Mouse (Mus musculus) lung, embryonic 15.5 days (tissue): ENCODE measurements at regions not wholly inside any gene's neighbourhood (a gene's known extent, or its start where the extent isn't known, plus 50 kb on each side); places are given as distances from the start of the nearest gene placed in this dataset.

Experiments
- ATAC-seq: fragments of 200-750 bp; cut with Nextera tagmentation; 2 replicates; pipeline ENCODE4 v1.8.0; 2017; ENCODE audit warnings: moderate number of reproducible peaks, borderline replicate concordance; ENCODE audit not compliant: low FRiP score, low TSS enrichment; ENCODE audit errors: extremely low read depth
- H3K27ac ChIP-seq: fragments of 300-500 bp; sonication (generic); 2 replicates; pipeline ENCODE4 v1.5.1; 2015; ENCODE audit warnings: moderate library complexity, mild to moderate bottlenecking, inconsistent platforms
- H3K27me3 ChIP-seq: fragments of 300-500 bp; sonication (generic); 2 replicates; pipeline ENCODE4 v1.6.1; 2015; ENCODE audit warnings: inconsistent platforms
- H3K36me3 ChIP-seq: fragments of 300-500 bp; sonication (generic); 2 replicates; pipeline ENCODE4 v1.6.1; 2015; ENCODE audit warnings: inconsistent platforms
- H3K4me1 ChIP-seq: fragments of 300-500 bp; sonication (generic); 2 replicates; pipeline ENCODE4 v1.6.1; 2015; ENCODE audit warnings: inconsistent platforms
- H3K4me2 ChIP-seq: fragments of 300-500 bp; sonication (generic); 2 replicates; pipeline ENCODE4 v1.6.1; 2015; ENCODE audit warnings: inconsistent platforms, mild to moderate bottlenecking, moderate library complexity
- H3K4me3 ChIP-seq: fragments of 300-500 bp; sonication (generic); 2 replicates; pipeline ENCODE4 v1.5.1; 2015; ENCODE audit warnings: mild to moderate bottlenecking, inconsistent platforms
- H3K9ac ChIP-seq: fragments of 300-500 bp; sonication (generic); 2 replicates; pipeline ENCODE4 v1.6.1; 2015; ENCODE audit warnings: inconsistent platforms
- H3K9me3 ChIP-seq: fragments of 300-500 bp; sonication (generic); 2 replicates; pipeline ENCODE4 v1.6.1; 2016; ENCODE audit warnings: inconsistent platforms
- WGBS: fragments of 180-500 bp; shearing (Covaris S2); methylation state at CpG from one replicate; pipeline ENCODE4 v1.1.7; 2015; 5-methylcytosine and 5-hydroxymethylcytosine counted together

DNA sequence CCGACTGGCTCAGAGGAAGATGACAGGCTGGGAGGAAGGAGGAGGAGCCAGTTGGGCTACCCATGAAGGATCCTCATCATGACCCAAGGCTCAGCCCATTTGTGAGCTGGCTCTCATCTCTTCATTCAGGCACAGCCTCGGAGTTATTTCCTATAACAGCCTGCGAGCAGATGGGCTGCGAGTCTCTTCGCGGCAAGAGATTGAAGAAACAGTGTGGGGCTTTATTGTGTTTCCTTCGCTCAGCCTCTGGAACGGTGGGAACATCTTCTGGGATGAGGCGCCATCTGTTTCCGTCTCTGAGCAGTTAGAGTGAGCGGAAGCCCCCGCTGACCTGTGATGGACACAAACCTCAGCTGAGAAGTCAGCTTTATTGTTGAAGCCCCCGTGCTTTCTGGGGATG lies 213.6 kb upstream of the Kcnab2 start:
- ATAC-seq = no peak
- Histone ChIP-seq H3K4me3 (no peak overlapping the region), H3K27me3 (no peaks in the 10 kb centered on the region), H3K9ac (no peak overlapping the region), H3K9me3 (no peaks in the 10 kb centered on the region), H3K4me1 (no peaks in the 10 kb centered on the region), H3K27ac (no peak overlapping the region), H3K4me2 (no peak overlapping the region), H3K36me3 (no peaks in the 10 kb centered on the region)
- 79% methylated on average over 13 of the region's 13 CpGs for WGBS

DNA sequence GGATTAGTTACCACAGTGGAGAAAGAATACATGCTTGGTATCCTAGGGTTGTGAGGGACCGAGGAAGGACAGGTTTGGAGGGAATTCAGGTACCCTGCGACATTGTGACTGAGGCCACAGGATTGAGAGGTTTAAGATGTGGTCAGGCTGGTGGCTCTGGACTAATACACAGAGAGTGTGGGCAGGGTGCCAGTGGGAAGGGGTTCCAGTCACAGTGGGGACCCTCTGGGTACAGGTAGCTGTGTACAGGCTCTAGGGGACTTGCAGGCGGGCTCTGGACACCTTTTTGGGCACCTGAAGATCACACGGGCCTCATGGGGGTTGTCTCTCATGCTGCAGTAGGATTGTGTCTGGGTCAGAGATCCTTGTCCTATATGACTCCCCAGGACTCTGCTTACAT lies 213.1 kb upstream of the Kcnab2 start:
- 72% methylated on average over 4 of the region's 4 CpGs for WGBS
- H3K9ac ChIP-seq = no peak overlapping the region
- no peak overlapping the region for H3K4me2 ChIP-seq

DNA sequence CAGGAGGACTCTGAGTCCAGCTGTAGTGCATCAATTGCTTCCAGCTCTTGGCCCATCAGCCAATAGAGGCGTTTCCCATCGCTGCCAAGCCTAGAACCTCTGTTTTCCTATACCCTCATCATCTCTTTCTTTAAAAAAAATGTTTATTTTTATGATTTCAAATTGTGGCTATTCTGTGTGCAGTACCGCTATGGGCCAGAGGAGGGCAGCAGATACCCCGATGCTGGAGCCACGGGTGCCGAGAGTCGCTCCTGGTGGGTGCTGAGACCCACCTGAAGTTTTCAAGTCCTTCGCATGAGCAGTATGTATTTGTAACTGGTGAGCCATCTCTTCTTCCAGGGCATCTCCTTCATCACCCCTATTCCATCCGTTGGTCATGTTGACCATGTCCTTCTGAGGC lies 212.2 kb upstream of the Kcnab2 start:
- Histone ChIP-seq H3K27me3 (no peaks in the 10 kb centered on the region), H3K36me3 (no peaks in the 10 kb centered on the region), H3K4me2 (no peak overlapping the region), H3K27ac (no peak overlapping the region), H3K4me1 (no peaks in the 10 kb centered on the region), H3K9ac (no peak overlapping the region), H3K4me3 (no peak overlapping the region), H3K9me3 (no peaks in the 10 kb centered on the region)
- WGBS = 76% methylated on average over 9 of the region's 9 CpGs
- no peak for ATAC-seq

More for the DNA sequence above, 213.1 kb upstream of the Kcnab2 start:
- Histone ChIP-seq H3K36me3 (no peaks in the 10 kb centered on the region), H3K9me3 (no peaks in the 10 kb centered on the region), H3K4me3 (no peak overlapping the region), H3K4me1 (no peaks in the 10 kb centered on the region), H3K27me3 (no peaks in the 10 kb centered on the region), H3K27ac (no peak overlapping the region)
- no peak for ATAC-seq

DNA sequence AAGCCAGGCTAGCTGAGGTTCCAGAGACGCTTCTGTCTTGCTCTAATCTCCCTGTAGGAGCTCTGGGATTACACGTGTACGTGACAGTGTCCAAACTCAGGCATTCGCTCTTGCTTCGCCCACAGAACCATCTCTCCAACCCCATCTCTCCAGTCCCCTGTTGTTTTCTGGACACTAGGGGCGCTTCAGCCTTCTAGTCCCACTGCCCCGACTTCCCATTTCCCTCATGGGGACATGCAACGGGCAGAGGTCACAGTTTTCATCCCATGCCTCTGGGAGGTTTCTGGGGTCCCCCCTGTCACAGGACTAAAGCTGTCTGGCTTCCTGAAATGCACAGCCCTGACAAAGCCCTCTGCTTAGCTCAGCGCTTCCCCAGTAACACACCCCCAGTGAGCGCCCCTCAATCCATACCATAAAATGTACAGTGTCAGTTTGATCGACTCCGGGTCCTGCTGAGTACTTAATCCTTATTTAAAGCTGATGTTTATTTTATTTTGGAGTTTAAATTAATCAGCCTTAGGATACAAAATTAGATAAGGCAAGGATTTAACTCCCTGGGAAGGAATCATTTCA lies 208.9 kb upstream of the Kcnab2 start:
- Histone ChIP-seq H3K4me2 (no peak overlapping the region), H3K4me3 (no peak overlapping the region), H3K4me1 (no peaks in the 10 kb centered on the region), H3K27me3 (no peaks in the 10 kb centered on the region), H3K36me3 (no peaks in the 10 kb centered on the region), H3K9me3 (no peaks in the 10 kb centered on the region; the same call in 1 of the 2 replicates), H3K27ac (no peak overlapping the region), H3K9ac (no peak overlapping the region)
- 56% methylated on average over 12 of the region's 12 CpGs for WGBS
- no peak for ATAC-seq

DNA sequence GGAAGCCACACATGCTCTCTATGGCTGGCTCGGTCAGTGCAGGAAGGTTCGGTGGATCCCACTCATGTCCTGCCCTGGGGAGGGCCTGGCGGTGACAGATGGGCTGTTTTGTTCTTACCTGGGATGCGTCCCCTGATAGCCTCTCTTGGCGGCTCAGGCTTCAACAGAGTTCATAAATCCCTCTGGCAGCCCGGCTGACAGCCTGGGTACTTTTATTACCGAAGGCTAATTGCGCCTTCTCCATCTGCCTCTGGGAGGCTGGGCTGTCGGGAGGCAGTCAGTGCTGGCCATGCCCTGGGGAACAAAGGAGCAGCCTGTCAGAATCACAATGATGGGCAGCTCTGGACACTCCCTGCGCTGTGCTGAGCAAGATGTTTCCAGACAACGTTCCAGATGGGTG lies 196.5 kb upstream of the Kcnab2 start:
- no peak overlapping the region for H3K4me2 ChIP-seq
- H3K9ac ChIP-seq = no peak overlapping the region
- no peak for ATAC-seq
- H3K27ac ChIP-seq = no peak overlapping the region
- H3K27me3 ChIP-seq = no peaks in the 10 kb centered on the region
- no peaks in the 10 kb centered on the region for H3K36me3 ChIP-seq
- H3K4me1 ChIP-seq = no peaks in the 10 kb centered on the region
- no peaks in the 10 kb centered on the region for H3K9me3 ChIP-seq
- no peak overlapping the region for H3K4me3 ChIP-seq
- WGBS = 43% methylated on average over 11 of the region's 11 CpGs

DNA sequence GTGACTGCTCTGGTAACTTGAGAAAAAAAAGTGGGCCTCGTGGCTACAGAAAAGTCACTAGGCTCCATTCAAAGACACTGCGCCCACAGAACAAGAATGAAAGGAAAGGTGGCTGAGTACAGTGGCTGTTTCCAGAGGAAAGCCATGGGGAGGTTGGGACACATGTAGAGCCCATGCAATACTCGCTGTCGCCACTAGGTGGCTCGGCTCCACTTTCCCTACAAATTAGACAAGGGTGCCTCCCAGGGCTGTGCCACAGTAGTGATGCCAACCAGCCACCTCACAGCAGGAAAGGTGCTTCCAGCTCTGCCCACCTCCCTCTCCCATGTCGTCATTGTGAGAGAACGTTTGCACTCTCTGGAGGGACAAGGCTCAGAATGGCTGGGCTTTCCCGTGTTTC lies 185.8 kb upstream of the Kcnab2 start:
- Histone ChIP-seq H3K27me3 (no peaks in the 10 kb centered on the region), H3K9ac (no peak overlapping the region), H3K36me3 (no peaks in the 10 kb centered on the region), H3K27ac (no peak overlapping the region), H3K4me1 (no peaks in the 10 kb centered on the region), H3K4me2 (no peak overlapping the region), H3K9me3 (no peaks in the 10 kb centered on the region), H3K4me3 (no peak overlapping the region)
- WGBS = 36% methylated on average over 8 of the region's 8 CpGs
- ATAC-seq = no peak

GRCm38 (mm10) chr4:152663069-152663468 lies 185.4 kb upstream of the Kcnab2 start:
- Histone ChIP-seq H3K27ac (no peak overlapping the region), H3K9ac (no peak overlapping the region), H3K36me3 (no peaks in the 10 kb centered on the region), H3K4me3 (no peak overlapping the region), H3K4me1 (no peaks in the 10 kb centered on the region), H3K27me3 (no peaks in the 10 kb centered on the region), H3K4me2 (no peak overlapping the region), H3K9me3 (no peaks in the 10 kb centered on the region)
- 94% methylated on average over 12 of the region's 12 CpGs for WGBS
- no peak for ATAC-seq

- Histone ChIP-seq H3K4me1 (no peaks in the 10 kb centered on the region), H3K27me3 (no peaks in the 10 kb centered on the region)
- no peak for ATAC-seq
Observed at GRCm38 (mm10) chr4:152662439-152662838, 184.8 kb upstream of the Kcnab2 start.

DNA sequence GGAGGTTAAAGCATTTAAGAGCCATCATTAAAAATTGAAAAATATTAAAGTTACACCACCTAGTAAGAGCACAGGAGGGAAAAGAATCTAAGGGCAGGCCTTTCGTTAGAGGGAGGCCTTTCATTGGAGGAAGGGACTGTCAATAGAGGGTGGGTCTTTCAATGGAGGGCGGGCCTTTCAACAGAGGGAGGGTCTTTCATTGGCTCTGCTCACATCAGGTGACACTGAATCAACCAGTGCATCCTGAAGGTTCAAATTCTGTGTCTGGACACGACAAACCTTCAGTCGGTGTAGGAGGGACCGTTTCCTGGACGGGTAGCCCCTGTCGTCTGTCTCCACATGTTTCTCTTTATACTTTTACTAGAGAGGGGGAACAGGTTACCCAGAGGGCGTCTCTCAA lies 172.5 kb upstream of the Kcnab2 start:
- no peak for ATAC-seq

More at GRCm38 (mm10) chr4:152662439-152662838, 184.8 kb upstream of the Kcnab2 start:
- Histone ChIP-seq H3K27ac (no peak overlapping the region), H3K36me3 (no peaks in the 10 kb centered on the region), H3K4me2 (no peak overlapping the region), H3K9me3 (no peaks in the 10 kb centered on the region), H3K9ac (no peak overlapping the region), H3K4me3 (no peak overlapping the region)
- WGBS = 71% methylated on average over 11 of the region's 11 CpGs

DNA sequence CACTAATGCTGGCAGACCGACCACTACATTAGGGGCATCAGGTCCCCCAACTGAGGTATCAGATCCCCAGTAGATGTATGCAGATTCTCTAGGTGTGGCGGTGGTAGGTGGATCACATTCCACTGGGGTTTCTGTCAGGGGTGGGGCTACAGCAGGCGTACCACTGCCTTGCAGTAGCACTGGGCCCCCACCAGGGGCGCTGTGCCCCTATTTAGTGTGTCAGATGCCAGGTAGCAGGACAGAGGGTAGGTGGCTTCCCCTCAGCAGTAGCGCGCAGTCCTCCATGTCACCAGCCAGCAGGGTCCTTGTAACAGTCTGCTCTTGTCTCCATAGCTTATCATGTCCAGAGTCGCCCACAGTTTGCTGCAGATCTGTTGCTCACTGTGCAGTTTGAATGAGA lies 169.9 kb upstream of the Kcnab2 start:
- Histone ChIP-seq H3K36me3 (no peaks in the 10 kb centered on the region), H3K9me3 (no peaks in the 10 kb centered on the region), H3K4me1 (no peaks in the 10 kb centered on the region), H3K4me3 (no peak overlapping the region), H3K27me3 (no peaks in the 10 kb centered on the region), H3K27ac (no peak overlapping the region), H3K9ac (no peak overlapping the region), H3K4me2 (no peak overlapping the region)
- no peak for ATAC-seq
- WGBS = 51% methylated on average over 7 of the region's 7 CpGs

More for the DNA sequence above, 172.5 kb upstream of the Kcnab2 start:
- Histone ChIP-seq H3K4me1 (no peaks in the 10 kb centered on the region), H3K36me3 (no peaks in the 10 kb centered on the region), H3K9ac (no peak overlapping the region), H3K27ac (no peak overlapping the region), H3K4me2 (no peak overlapping the region), H3K9me3 (no peaks in the 10 kb centered on the region), H3K4me3 (no peak overlapping the region), H3K27me3 (no peaks in the 10 kb centered on the region)
- WGBS = 71% methylated on average over 8 of the region's 8 CpGs

DNA sequence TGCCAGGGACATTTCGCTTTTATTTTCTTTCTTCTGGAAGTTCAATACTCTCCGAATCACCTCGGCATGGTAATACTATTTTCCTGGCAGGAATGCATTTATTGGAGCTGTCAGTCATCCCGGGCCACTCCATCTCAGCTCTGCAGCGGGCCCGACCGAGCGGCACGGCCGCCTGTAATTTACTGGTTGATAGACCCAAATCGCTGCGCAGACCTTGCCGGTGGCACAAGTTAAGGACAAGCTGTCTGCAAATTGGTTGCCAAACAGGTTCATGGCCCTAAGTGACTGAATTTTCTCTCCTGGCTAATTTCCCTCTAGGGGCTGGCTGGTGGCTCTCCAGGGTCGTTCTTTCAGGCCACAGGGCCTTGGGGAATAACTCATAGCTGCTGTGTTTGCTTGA lies 169.4 kb upstream of the Kcnab2 start:
- Histone ChIP-seq H3K4me1 (no peaks in the 10 kb centered on the region), H3K36me3 (no peaks in the 10 kb centered on the region), H3K4me2 (no peak overlapping the region), H3K9ac (no peak overlapping the region), H3K9me3 (no peaks in the 10 kb centered on the region), H3K27ac (no peak overlapping the region), H3K4me3 (no peak overlapping the region), H3K27me3 (no peaks in the 10 kb centered on the region)
- WGBS = 89% methylated on average over 14 of the region's 14 CpGs
- ATAC-seq = no peak

DNA sequence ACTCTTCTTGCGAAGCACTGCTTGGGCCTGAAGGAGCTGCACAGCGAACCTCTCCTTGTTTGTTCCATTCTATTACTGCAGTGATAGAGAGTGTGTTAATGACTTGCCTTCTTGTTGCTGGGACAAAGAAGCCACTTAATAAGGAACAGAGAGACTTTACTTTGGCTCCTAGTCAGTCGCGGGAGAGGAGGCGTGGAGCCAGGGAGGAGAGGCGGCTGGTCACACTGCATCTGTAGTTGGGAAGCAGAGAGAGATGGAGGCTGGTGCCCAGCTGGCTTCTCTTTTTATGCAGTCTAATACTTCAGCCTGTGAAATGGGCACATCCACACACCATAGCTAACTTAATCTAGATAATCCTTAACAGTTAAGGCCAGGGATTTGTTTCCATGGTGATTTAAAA lies 159.4 kb upstream of the Kcnab2 start:
- Histone ChIP-seq H3K4me3 (no peak overlapping the region), H3K36me3 (no peaks in the 10 kb centered on the region), H3K27me3 (no peaks in the 10 kb centered on the region), H3K27ac (no peak overlapping the region), H3K9me3 (no peaks in the 10 kb centered on the region), H3K4me1 (no peaks in the 10 kb centered on the region), H3K9ac (no peak overlapping the region), H3K4me2 (no peak overlapping the region)
- 60% methylated on average over 6 of the region's 6 CpGs for WGBS
- no peak for ATAC-seq

DNA sequence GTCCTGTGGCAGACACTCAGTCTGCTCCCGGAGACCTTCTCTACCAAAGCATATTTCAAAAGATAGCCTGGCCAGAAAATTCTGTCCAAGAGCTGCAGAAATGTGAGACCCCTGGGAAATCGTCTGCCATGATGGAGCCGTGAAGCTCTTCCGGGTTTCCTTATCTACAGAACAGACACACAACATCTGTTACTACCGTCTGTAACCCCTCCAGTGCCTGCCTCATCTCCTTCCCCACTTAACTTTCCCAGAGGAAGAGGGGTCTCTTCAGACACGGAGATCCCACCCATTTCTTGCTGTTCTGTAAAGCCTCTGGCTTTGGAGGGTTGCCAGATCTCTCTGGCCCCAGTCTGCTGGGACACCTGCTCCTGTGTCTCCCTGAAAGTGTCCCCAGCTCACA lies 156.2 kb upstream of the Kcnab2 start:
- no peaks in the 10 kb centered on the region for H3K9me3 ChIP-seq
- no peaks in the 10 kb centered on the region for H3K36me3 ChIP-seq
- no peak overlapping the region for H3K27ac ChIP-seq
- no peak overlapping the region for H3K4me3 ChIP-seq
- H3K27me3 ChIP-seq = no peaks in the 10 kb centered on the region
- H3K4me2 ChIP-seq = no peak overlapping the region
- 16% methylated on average over 6 of the region's 6 CpGs for WGBS
- H3K9ac ChIP-seq = no peak overlapping the region
- no peaks in the 10 kb centered on the region for H3K4me1 ChIP-seq
- no peak for ATAC-seq
